Mouse (Mus musculus) spleen, adult 2 months (tissue): Measurements from ENCODE around the gene Pak7.

Source experiments
- CTCF ChIP-seq: fragments of 200-500 bp; IDR thresholded peaks from 2 replicates; pipeline ENCODE4 v1.5.1; 2011; ENCODE audit warnings: mild to moderate bottlenecking, inconsistent platforms; ENCODE audit not compliant: insufficient read depth, insufficient read length, insufficient replicate concordance; ENCODE audit errors: extremely low read depth
- POLR2A ChIP-seq: fragments of 200-500 bp; IDR thresholded peaks from 2 replicates; pipeline ENCODE4 v1.6.1; 2011; ENCODE audit warnings: low read depth, low read length, inconsistent platforms

GRCm38 (mm10) chr2:136349671-136350275 is 38.0 kb downstream of the Pak7 start:
- TF ChIP-seq CTCF: no peak
- TF ChIP-seq POLR2A: no peak
